Mouse (Mus musculus) neural tube, embryonic 15.5 days (tissue): Measurements from ENCODE around the gene Gm20449. TPM values are rescaled to one million over a fixed set of nuclear protein-coding genes. Genes with fewer than 3 reads are reported as not detected.

Source experiments
- ATAC-seq: fragments of 200-750 bp; cut with Nextera tagmentation; 2 replicates; pipeline ENCODE4 v1.8.0; 2017; ENCODE audit warnings: mild to moderate bottlenecking, moderate TSS enrichment, moderate library complexity; ENCODE audit not compliant: low FRiP score
- H3K27ac ChIP-seq: fragments of 300-500 bp; sonication (generic); replicated peaks from 2 replicates; pipeline ENCODE4 v1.5.1; 2015; ENCODE audit warnings: mild to moderate bottlenecking, inconsistent platforms
- H3K27me3 ChIP-seq: fragments of 300-500 bp; sonication (generic); replicated peaks from 2 replicates; pipeline ENCODE4 v1.6.1; 2015; ENCODE audit warnings: inconsistent platforms
- H3K36me3 ChIP-seq: fragments of 300-500 bp; sonication (generic); 2 replicates; pipeline ENCODE4 v1.6.1; 2015; ENCODE audit warnings: inconsistent platforms
- H3K4me1 ChIP-seq: fragments of 300-500 bp; sonication (generic); 2 replicates; pipeline ENCODE4 v1.6.1; 2015; ENCODE audit warnings: inconsistent platforms
- H3K4me2 ChIP-seq: fragments of 300-500 bp; sonication (generic); 2 replicates; pipeline ENCODE4 v1.6.1; 2015; ENCODE audit warnings: inconsistent platforms, mild to moderate bottlenecking, moderate library complexity
- H3K4me3 ChIP-seq: fragments of 300-500 bp; sonication (generic); replicated peaks from 2 replicates; pipeline ENCODE4 v1.5.1; 2015; ENCODE audit warnings: mild to moderate bottlenecking, inconsistent platforms
- H3K9ac ChIP-seq: fragments of 300-500 bp; sonication (generic); replicated peaks from 2 replicates; pipeline ENCODE4 v1.6.1; 2015; ENCODE audit warnings: mild to moderate bottlenecking, inconsistent platforms
- H3K9me3 ChIP-seq: fragments of 300-500 bp; sonication (generic); replicated peaks from 2 replicates; pipeline ENCODE4 v1.6.1; 2016; ENCODE audit warnings: inconsistent platforms
- WGBS: fragments of 180-500 bp; shearing (Covaris S2); methylation state at CpG from one replicate; pipeline ENCODE4 v1.1.7; 2015; ENCODE audit warnings: mixed read lengths; 5-methylcytosine and 5-hydroxymethylcytosine counted together
- polyA plus RNA-seq: library from polyadenylated mRNA; unstranded; fragments of >200 nt; fragmentation: Nextera tagmentation; extraction: Ambion mirVana; gene quantifications from 2 replicates; pipeline ENCODE4 v1.2.1, GENCODE M21; 2015

Gm20449 gene
- polyA plus RNA-seq, 1 experiment from 2014 or later: 0.20 TPM

DNA sequence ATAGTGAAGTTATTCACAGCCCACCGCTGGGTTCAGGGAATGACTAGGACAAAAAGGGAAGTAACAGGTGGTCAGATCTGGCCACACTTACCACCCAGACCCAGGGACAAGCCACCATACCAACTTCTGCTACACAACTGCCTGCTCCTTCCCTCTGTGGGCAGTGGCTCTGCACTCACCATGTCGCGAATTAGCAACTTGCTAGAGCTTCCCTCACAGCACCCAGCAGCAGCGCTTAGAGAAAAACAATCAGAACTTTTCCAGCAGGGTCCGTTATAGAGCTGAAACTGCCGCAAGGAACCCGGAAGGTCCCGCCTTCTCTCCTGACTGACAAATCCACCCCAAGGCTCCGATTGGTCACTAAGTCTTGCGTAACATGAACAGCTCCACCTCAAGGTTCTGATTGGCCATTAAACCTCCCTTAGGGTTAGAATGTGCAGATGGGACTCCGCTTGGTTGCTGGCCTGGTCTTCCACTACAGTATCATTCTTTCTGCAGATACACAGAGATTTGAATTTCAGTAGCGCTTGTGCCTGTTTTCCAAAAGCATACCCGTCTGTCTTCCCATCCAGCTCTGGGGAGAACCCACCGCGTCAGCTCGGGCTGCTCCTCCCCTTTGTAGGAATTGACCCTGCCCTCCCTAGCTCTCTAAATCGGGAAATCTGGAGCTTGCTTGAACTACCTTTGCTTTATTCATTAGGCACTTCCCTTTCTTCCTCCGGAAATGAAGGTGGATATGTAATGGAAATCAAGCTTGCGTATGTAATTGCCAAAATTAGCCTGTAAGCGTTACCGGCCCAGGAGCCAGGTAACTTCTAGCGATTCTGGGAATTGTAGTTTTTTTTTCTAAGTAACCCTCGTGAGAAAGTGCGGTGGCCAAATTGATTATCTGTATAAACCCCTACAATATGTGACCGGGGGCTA lies 105.9 kb downstream of the Gm20449 start, which contains the start of gene AI987944:
Gene AI987944 (minus strand): TSS at position 332 of the 924 bp plus-strand sequence.
- Histone ChIP-seq H3K27me3 (no peaks in the 10 kb centered on the region), H3K36me3 (no peaks in the 10 kb centered on the region), H3K4me2 (peak within 1 kb of the TSS; percentile 63), H3K4me1 (peaks cover 5% of the 10 kb centered on the region; the same call in 1 of the 2 replicates), H3K27ac (peak within 1 kb of the TSS; percentile 91), H3K4me3 (peak within 1 kb of the TSS; percentile 59), H3K9me3 (no peaks in the 10 kb centered on the region), H3K9ac (peak within 1 kb of the TSS; percentile 56)
- WGBS: 1% methylated on average over 25 of the region's 25 CpGs
- peak; percentile 99 for ATAC-seq

Other genes with a start within 250 kb of the Gm20449 start
- 9.3 and 10.4 TPM in 2 replicates for gene AI987944, start 106.0 kb downstream of the Gm20449 start, polyA plus RNA-seq
- gene Vmn2r57, start 50.7 kb downstream of the Gm20449 start, polyA plus RNA-seq: 0.64 and 0.77 TPM in 2 replicates
- 4.4 and 6.2 TPM in 2 replicates for gene AW146154, start 473 bp upstream of the Gm20449 start, polyA plus RNA-seq
- gene Gm6871, start 74.2 kb upstream of the Gm20449 start, polyA plus RNA-seq: 0.19 TPM in 1 of 2 replicates, not detected in the other
- gene 2610021A01Rik, start 99.8 kb upstream of the Gm20449 start, polyA plus RNA-seq: 12.3 and 12.8 TPM in 2 replicates
- gene Zfp788, start 133.8 kb upstream of the Gm20449 start, polyA plus RNA-seq: 21.9 and 24.0 TPM in 2 replicates